Mouse (Mus musculus) liver, embryonic 14.5 days (tissue): ENCODE data around the gene Pcnx2. TPM values are rescaled to one million over a fixed set of nuclear protein-coding genes. Genes with fewer than 3 reads are reported as not detected.

ENCODE experiments used
- ATAC-seq: fragments of 200-750 bp; cut with Nextera tagmentation; 2 replicates; pipeline ENCODE4 v1.8.0; 2017; ENCODE audit warnings: moderate number of reproducible peaks, mild to moderate bottlenecking, moderate library complexity; ENCODE audit not compliant: insufficient read depth
- DNase-seq, 3 experiments: peaks; one replicate each; pipeline ENCODE4 v3.0.0-alpha.2; 2012 to 2013; ENCODE audit warnings: low read depth in 3 of 3, low spot score in 3 of 3
- H3K27ac ChIP-seq: fragments of 300-500 bp; sonication (generic); 2 replicates; pipeline ENCODE4 v1.5.1; 2014; ENCODE audit warnings: moderate library complexity, mild to moderate bottlenecking, control low read depth, inconsistent platforms
- H3K27me3 ChIP-seq: fragments of 300-500 bp; sonication (generic); 2 replicates; pipeline ENCODE4 v1.6.1; 2014; ENCODE audit warnings: mild to moderate bottlenecking, low read length, moderate library complexity; ENCODE audit not compliant: control insufficient read depth, insufficient read depth
- H3K36me3 ChIP-seq: fragments of 300-500 bp; sonication (generic); replicated peaks from 2 replicates; pipeline ENCODE4 v1.6.1; 2014; ENCODE audit warnings: low read depth; ENCODE audit not compliant: control insufficient read depth, insufficient read depth
- H3K4me1 ChIP-seq, 2 experiments: fragments of 200-500 bp in 1 of 2; fragments of 300-500 bp in 1 of 2; sonication (generic) in 1 of 2; replicated peaks; 2 replicates each; pipeline ENCODE4 v1.6.1; 2012 to 2014; ENCODE audit warnings: antibody characterized with exemption in 1 of 2, inconsistent platforms in 1 of 2, low read length in 1 of 2; ENCODE audit not compliant: control insufficient read depth in 2 of 2, insufficient read depth in 2 of 2
- H3K4me2 ChIP-seq: fragments of 300-500 bp; sonication (generic); 2 replicates; pipeline ENCODE4 v1.6.1; 2014; ENCODE audit warnings: low read depth, mild to moderate bottlenecking, control low read depth, moderate library complexity
- H3K4me3 ChIP-seq, 2 experiments: fragments of 200-500 bp in 1 of 2; fragments of 300-500 bp in 1 of 2; sonication (generic) in 1 of 2; 2 replicates each; pipeline ENCODE4 v1.5.1; 2012 to 2014; ENCODE audit warnings: low read depth in 2 of 2, low read length in 2 of 2, mild to moderate bottlenecking in 2 of 2, control low read depth in 1 of 2, inconsistent platforms in 1 of 2, moderate library complexity in 1 of 2; ENCODE audit not compliant: insufficient read depth in 1 of 2
- H3K9ac ChIP-seq: fragments of 300-500 bp; sonication (generic); replicated peaks from 2 replicates; pipeline ENCODE4 v1.6.1; 2014; ENCODE audit warnings: mild to moderate bottlenecking, control low read depth, moderate library complexity
- H3K9me3 ChIP-seq: fragments of 300-500 bp; sonication (generic); 2 replicates; pipeline ENCODE4 v1.6.1; 2016; ENCODE audit warnings: low read length, mixed read lengths; ENCODE audit not compliant: control insufficient read depth
- CTCF ChIP-seq: IDR thresholded peaks from 2 replicates; pipeline ENCODE4 v1.5.1; 2016; ENCODE audit warnings: antibody characterized with exemption, low read depth, control low read depth
- EP300 ChIP-seq: IDR thresholded peaks from 2 replicates; pipeline ENCODE4 v1.6.1; 2016; ENCODE audit warnings: antibody characterized with exemption, low read depth
- WGBS: fragments of 180-500 bp; shearing (Covaris S2); extraction: QIAGEN DNeasy Blood & Tissue Kit; methylation state at CpG from one replicate; pipeline ENCODE4 v1.1.7; 2014; ENCODE audit not compliant: insufficient replicate concordance; 5-methylcytosine and 5-hydroxymethylcytosine counted together
- polyA plus RNA-seq, 2 experiments: library from polyadenylated mRNA; depleted of rRNA in 1 of 2; stranded (reverse) in 1 of 2; unstranded in 1 of 2; fragments of >200 nt; fragmentation: Nextera tagmentation in 1 of 2; extraction: Ambion mirVana in 1 of 2; gene quantifications; 2 replicates each; pipeline versions ENCODE4 v1.2.1 to v1.2.3; 2012 to 2014

Gene Pcnx2
- polyA plus RNA-seq, 2 experiments = 0.19 TPM; not detected in 1

DNA sequence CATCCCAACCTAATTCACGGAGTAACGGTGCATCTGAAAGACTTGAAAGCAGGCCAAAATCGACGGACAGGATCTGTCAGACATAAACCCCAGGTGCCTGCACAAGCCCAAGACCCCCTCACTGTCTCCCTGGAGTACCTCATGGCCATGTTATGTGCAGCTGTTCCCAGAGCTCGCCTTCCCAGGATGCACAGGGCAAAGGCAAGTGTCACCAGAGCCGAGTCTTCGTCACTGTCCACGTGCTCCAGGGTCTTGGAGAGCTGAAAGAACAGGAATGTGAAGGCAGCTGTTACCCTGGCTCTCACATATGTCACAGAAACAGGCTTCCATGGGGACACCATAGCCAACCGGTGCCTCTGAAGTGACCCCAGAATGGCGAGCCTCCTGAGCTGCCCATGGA lies 130.0 kb downstream of the Pcnx2 start:
- H3K27ac ChIP-seq = no peak overlapping the region
- no peaks in the 10 kb centered on the region for H3K36me3 ChIP-seq
- H3K4me1 ChIP-seq = peaks cover 0 to 6% of the 10 kb centered on the region in 2 experiments; a peak in 2 of 4 replicates
- ATAC-seq (no peak), DNase-seq (no peak)
- WGBS = 82% methylated on average over 10 of the region's 10 CpGs
- H3K4me3 ChIP-seq = no peak overlapping the region
- no peak overlapping the region for H3K4me2 ChIP-seq
- TF ChIP-seq EP300 (no peak), CTCF (no peak)
- no peaks in the 10 kb centered on the region for H3K27me3 ChIP-seq
- H3K9me3 ChIP-seq = no peaks in the 10 kb centered on the region
- H3K9ac ChIP-seq = no peak overlapping the region

DNA sequence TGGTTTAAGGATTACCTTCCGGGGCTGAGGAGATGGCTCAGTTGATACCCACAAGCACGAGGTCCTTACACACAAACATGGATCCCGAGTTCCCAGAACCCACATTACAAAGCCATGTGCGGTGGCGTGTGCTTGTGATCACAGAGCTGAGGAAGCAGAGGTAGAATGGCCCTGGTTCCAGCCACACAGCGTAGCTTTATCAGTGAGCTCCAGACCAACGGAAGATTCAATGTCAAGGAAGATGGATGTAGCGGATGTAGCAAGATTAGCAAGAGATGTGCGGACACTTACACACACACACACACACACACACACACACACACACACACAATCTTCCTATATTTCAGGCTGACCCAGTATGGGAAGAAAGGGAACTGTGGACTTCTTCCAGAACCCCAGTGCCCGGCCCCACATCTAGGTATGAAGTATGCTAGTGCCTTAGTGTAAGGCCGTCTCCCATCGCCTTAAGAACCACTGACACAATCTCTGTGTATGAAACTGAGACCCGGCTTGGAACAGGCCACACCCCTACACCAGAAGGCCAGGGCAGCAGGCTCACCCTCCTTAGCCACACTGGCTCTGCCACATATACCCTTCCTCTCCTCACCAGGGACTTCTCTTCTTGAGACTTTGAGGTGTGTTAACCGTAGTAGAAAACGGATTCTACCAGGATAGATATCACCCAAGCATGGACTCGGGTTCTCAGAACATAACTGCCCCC lies 134.9 kb downstream of the Pcnx2 start:
- peak; percentile 77 for TF ChIP-seq EP300
- no peak for TF ChIP-seq CTCF
- Histone ChIP-seq H3K9ac (no peak overlapping the region), H3K36me3 (no peaks in the 10 kb centered on the region), H3K27me3 (no peaks in the 10 kb centered on the region), H3K4me3 (no peak overlapping the region), H3K4me1 (peaks cover 0 to 5% of the 10 kb centered on the region in 2 experiments; a peak in 2 of 4 replicates), H3K9me3 (no peaks in the 10 kb centered on the region), H3K27ac (no peak overlapping the region), H3K4me2 (no peak overlapping the region)
- ATAC-seq (peak; percentile 79), DNase-seq (peak in 1 of 3 experiments; percentile 20)
- 34% methylated on average over 16 of the region's 16 CpGs for WGBS

DNA sequence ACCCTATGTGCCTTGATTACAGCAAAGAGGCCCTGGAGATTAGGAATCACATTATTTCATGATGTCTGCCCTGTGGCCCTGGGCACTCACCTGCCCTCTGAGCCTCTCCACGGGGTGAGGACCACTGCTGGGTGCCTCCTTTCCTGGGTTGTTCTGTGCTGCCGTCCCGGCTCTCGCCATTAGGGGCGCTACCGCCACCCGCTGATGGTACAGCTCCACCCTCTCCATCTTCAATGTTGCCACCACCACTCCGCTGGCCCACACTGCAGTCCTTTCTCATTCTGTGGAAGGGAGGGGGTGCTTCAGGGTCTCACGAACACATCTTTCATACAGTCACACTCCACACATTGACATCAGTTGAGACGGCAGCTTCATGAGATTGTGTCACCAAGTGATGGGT lies 139.1 kb downstream of the Pcnx2 start:
- ATAC-seq (no peak), DNase-seq (no peak)
- WGBS = 32% methylated on average over 10 of the region's 10 CpGs
- Histone ChIP-seq H3K9ac (no peak overlapping the region), H3K4me1 (peaks cover 0 to 5% of the 10 kb centered on the region in 2 experiments; a peak in 2 of 4 replicates), H3K27ac (no peak overlapping the region), H3K4me3 (no peak overlapping the region), H3K36me3 (no peaks in the 10 kb centered on the region), H3K27me3 (no peaks in the 10 kb centered on the region), H3K4me2 (no peak overlapping the region), H3K9me3 (no peaks in the 10 kb centered on the region)
- TF ChIP-seq CTCF (peak; percentile 82), EP300 (no peak)

DNA sequence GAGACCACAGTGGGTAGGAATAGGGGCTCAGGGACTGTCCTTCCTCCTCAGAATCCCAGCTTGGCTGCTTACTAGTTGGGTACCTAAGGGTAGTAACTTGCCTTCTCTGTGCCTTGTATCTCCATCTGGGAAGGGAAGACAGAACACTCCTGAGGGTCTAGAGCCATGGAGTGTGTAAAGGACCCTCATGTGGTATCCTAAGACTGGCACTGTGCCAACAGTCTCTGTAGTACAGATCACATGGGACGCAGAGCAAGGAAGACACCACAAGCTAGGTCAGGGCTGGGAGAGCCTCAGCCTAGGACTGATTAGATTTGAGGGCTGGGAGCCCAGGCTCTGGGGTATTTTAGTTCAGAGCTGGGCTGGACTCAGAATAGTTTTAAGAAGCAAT lies 141.0 kb downstream of the Pcnx2 start:
- no peak for DNase-seq
- H3K4me1 ChIP-seq = no peaks in the 10 kb centered on the region
- no peaks in the 10 kb centered on the region for H3K36me3 ChIP-seq
- H3K9ac ChIP-seq = no peak overlapping the region
- H3K9me3 ChIP-seq = no peaks in the 10 kb centered on the region
- H3K4me3 ChIP-seq = no peak overlapping the region
- 53% methylated on average over 1 of the region's 1 CpGs for WGBS
- H3K4me2 ChIP-seq = no peak overlapping the region
- ATAC-seq = no peak
- no peaks in the 10 kb centered on the region for H3K27me3 ChIP-seq
- H3K27ac ChIP-seq = no peak overlapping the region
- no peak for TF ChIP-seq EP300

DNA sequence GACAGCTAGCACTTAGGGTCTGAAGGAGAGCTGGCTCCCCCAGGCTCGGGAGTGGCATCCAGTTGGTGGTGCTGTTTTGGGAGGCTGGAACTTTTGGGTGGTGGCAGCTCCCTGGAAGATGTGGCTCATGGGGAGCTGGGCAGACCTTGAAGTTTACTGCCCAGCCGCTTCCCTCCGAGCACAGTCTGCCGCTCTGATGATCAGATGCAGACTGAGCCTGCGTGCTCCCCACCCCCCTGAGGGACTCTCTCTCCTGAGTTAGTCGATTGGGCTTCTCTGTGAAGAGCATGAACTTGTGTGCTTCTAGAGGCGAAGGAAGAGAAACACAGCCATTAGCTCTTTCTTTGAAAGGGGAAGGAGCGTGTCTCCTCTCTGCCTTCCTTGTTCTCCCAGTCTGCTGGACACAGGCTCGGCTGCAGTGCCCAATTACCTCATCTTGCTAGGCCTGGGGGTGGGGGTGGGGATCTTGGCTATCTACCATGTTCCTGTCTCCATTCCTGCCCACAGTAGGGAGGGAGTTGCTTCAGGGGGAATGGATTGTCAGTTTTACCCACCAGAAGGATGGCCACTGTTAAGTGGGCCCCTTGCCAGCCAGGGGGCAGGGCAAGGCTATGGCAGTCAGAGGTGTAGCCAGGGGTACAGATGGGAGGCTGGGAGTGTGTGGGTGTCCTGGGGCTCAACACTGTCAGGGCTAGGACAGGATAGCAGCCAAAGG lies 141.6 kb downstream of the Pcnx2 start:
- H3K4me2 ChIP-seq = no peak overlapping the region
- TF ChIP-seq CTCF = no peak
- no peak for TF ChIP-seq EP300
- H3K9ac ChIP-seq = no peak overlapping the region; the same call in 1 of the 2 replicates
- WGBS = 41% methylated on average over 9 of the region's 9 CpGs
- H3K9me3 ChIP-seq = no peaks in the 10 kb centered on the region
- H3K27me3 ChIP-seq = no peaks in the 10 kb centered on the region
- no peak overlapping the region for H3K27ac ChIP-seq
- no peaks in the 10 kb centered on the region for H3K36me3 ChIP-seq
- H3K4me1 ChIP-seq = no peaks in the 10 kb centered on the region
- no peak for DNase-seq
- no peak for ATAC-seq
- no peak overlapping the region for H3K4me3 ChIP-seq
